Mouse (Mus musculus): ENCODE data around the gene Cdc42ep2. TPM values are rescaled to one million over a fixed set of nuclear protein-coding genes. Genes with fewer than 3 reads are reported as not detected.

Cdc42ep2 gene
- polyA plus RNA-seq (2016; fragmentation: Nextera tagmentation; extraction: Ambion mirVana) = 1.5 and 2.2 TPM in 2 replicates

DNA sequence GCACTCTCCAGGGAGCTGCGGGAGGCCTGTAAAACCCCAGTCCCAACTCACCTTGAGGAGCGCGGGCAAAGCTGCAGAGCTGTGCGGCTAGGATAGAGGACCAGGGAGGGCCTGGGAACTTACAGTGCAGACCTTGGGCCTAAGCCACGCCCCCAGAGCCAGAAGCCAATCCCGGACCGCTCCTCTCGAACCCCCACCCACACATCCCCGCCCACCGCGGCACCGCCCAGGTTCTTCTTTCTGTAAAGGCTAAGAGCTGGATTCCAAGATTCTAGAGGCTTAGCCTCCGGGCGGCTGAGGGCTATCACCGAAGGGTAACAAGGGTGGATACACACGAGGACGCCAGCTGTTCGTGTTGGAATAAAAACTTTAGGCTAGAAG is at the start of gene Cdc42ep2:
Gene Cdc42ep2 (minus strand): TSS at position 104 of the 381 bp plus-strand sequence.
- H3K27ac ChIP-seq (replicated peaks) = peak within 1 kb of the TSS; percentile 1
- no peaks in the 10 kb centered on the region for H3K9me3 ChIP-seq
- peak within 1 kb of the TSS; percentile 60 for H3K4me3 ChIP-seq
- H3K4me1 ChIP-seq = peaks cover 57% of the 10 kb centered on the region
- peaks cover 24% of the 10 kb centered on the region for H3K27me3 ChIP-seq (replicated peaks; ENCODE audit: low read depth, poor library complexity, severe bottlenecking)
- WGBS = under 1% methylated on average over 18 of the region's 18 CpGs
- DNase-seq (ENCODE audit: low spot score) = peak; percentile 96
- H3K36me3 ChIP-seq (replicated peaks) = no peaks in the 10 kb centered on the region

DNA sequence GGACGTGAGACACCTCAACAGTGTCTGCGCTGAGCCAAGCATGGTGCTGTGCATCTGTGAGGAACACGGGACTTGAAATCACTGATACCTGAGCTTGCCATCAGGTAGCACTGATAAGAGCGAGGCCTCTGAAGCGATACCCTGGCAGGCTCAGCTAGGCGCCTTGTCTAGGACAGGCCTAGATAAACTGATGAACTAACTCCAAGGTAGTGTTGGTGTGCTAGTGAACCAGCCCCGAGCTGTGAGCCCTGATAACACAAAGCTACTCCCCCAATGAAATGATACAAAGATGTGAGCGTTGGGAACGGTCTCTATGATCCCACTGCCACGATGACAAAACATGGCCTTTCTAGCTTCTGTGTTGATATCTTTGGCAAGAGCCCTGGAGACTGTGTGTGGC is 43.0 kb upstream of the Cdc42ep2 start:
- no peak for DNase-seq (ENCODE audit: low spot score)
- H3K9me3 ChIP-seq = no peaks in the 10 kb centered on the region
- 87% methylated on average over 10 of the region's 10 CpGs for WGBS
- H3K27ac ChIP-seq (replicated peaks) = no peak overlapping the region
- H3K4me1 ChIP-seq = peaks cover 25% of the 10 kb centered on the region
- no peaks in the 10 kb centered on the region for H3K36me3 ChIP-seq (replicated peaks)
- H3K27me3 ChIP-seq (replicated peaks; ENCODE audit: low read depth, poor library complexity, severe bottlenecking) = no peaks in the 10 kb centered on the region
- no peak overlapping the region for H3K4me3 ChIP-seq

- no peaks in the 10 kb centered on the region for H3K9me3 ChIP-seq
- peaks cover under 1% of the 10 kb centered on the region for H3K36me3 ChIP-seq (replicated peaks)
- WGBS = 74% methylated on average over 6 of the region's 6 CpGs
- H3K27me3 ChIP-seq (replicated peaks; ENCODE audit: low read depth, poor library complexity, severe bottlenecking) = no peaks in the 10 kb centered on the region
- peak overlapping the region; percentile 11; the same call in 1 of the 2 replicates for H3K4me3 ChIP-seq
- peak overlapping the region; percentile 40 for H3K27ac ChIP-seq (replicated peaks)
- DNase-seq (ENCODE audit: low spot score) = no peak
- H3K4me1 ChIP-seq = peaks cover 30% of the 10 kb centered on the region
These were observed 42.2 kb upstream of the Cdc42ep2 start for GRCm38 (mm10) chr19:5966786-5967185.

DNA sequence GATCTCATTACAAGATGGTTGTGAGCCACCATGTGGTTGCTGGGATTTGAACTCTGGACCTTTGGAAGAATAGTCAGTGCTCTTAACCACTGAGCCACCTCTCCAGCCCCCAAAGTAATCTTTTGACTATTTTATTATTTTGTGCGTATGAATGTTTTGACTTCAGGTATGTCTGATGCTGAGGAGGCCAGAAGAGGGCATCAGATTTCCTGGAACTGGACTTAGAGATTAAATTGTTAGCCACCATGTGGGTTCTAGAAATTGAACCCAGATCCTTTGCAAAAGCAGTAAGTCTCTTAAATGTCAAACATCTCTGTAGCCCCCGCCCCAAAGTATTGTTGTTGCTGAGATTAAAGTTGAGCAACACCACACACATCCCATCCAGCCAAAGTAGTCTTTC is 41.3 kb upstream of the Cdc42ep2 start:
- DNase-seq (ENCODE audit: low spot score) = no peak
- 86% methylated on average over 2 of the region's 2 CpGs for WGBS
- Histone ChIP-seq H3K36me3 (replicated peaks) (peaks cover 10% of the 10 kb centered on the region), H3K9me3 (no peaks in the 10 kb centered on the region), H3K27ac (replicated peaks) (no peak overlapping the region), H3K4me3 (no peak overlapping the region), H3K27me3 (replicated peaks; ENCODE audit: low read depth, poor library complexity, severe bottlenecking) (no peaks in the 10 kb centered on the region), H3K4me1 (peaks cover 39% of the 10 kb centered on the region)

- peak overlapping the region; percentile 84; the same call in 1 of the 2 replicates for H3K4me3 ChIP-seq
- peak; percentile 80 for DNase-seq (ENCODE audit: low spot score)
- H3K27ac ChIP-seq (replicated peaks) = no peak overlapping the region; the same call in 1 of the 2 replicates
These were observed 40.7 kb upstream of the Cdc42ep2 start for GRCm38 (mm10) chr19:5965280-5965679.

GRCm38 (mm10) chr19:5964804-5965203 is 40.2 kb upstream of the Cdc42ep2 start:
- H3K27ac ChIP-seq (replicated peaks) = peak overlapping the region; percentile 88

More at GRCm38 (mm10) chr19:5965280-5965679, 40.7 kb upstream of the Cdc42ep2 start:
- no peaks in the 10 kb centered on the region for H3K27me3 ChIP-seq (replicated peaks; ENCODE audit: low read depth, poor library complexity, severe bottlenecking)
- 10% methylated on average over 4 of the region's 4 CpGs for WGBS
- H3K9me3 ChIP-seq = no peaks in the 10 kb centered on the region
- peaks cover 39% of the 10 kb centered on the region for H3K4me1 ChIP-seq
- H3K36me3 ChIP-seq (replicated peaks) = peaks cover 16% of the 10 kb centered on the region

GRCm38 (mm10) chr19:5963883-5964562 is 39.4 kb upstream of the Cdc42ep2 start, which contains the start of gene Pola2:
Pola2 (minus strand) TSS chr19:5964202.
- DNase-seq (ENCODE audit: low spot score) = peak; percentile 92
- H3K27ac ChIP-seq (replicated peaks) = peak within 1 kb of the TSS; percentile 88
- no peaks in the 10 kb centered on the region for H3K9me3 ChIP-seq
- H3K4me3 ChIP-seq = peak within 1 kb of the TSS; percentile 84
- under 1% methylated on average over 50 of the region's 50 CpGs for WGBS
- no peaks in the 10 kb centered on the region for H3K27me3 ChIP-seq (replicated peaks; ENCODE audit: low read depth, poor library complexity, severe bottlenecking)
- H3K4me1 ChIP-seq = peaks cover 39% of the 10 kb centered on the region
- H3K36me3 ChIP-seq (replicated peaks) = peaks cover 29% of the 10 kb centered on the region

More at GRCm38 (mm10) chr19:5964804-5965203, 40.2 kb upstream of the Cdc42ep2 start:
- DNase-seq (ENCODE audit: low spot score) = no peak
- Histone ChIP-seq H3K4me1 (peaks cover 39% of the 10 kb centered on the region), H3K36me3 (replicated peaks) (peaks cover 21% of the 10 kb centered on the region), H3K27me3 (replicated peaks; ENCODE audit: low read depth, poor library complexity, severe bottlenecking) (no peaks in the 10 kb centered on the region), H3K9me3 (no peaks in the 10 kb centered on the region), H3K4me3 (peak overlapping the region; percentile 84)
- WGBS = 83% methylated on average over 2 of the region's 2 CpGs

- 33% methylated on average over 1 of the region's 1 CpGs for WGBS
These were observed 38.0 kb upstream of the Cdc42ep2 start for GRCm38 (mm10) chr19:5962651-5963050.

GRCm38 (mm10) chr19:5957371-5957770 is 32.8 kb upstream of the Cdc42ep2 start:
- H3K4me1 ChIP-seq = peaks cover 31% of the 10 kb centered on the region
- 82% methylated on average over 5 of the region's 5 CpGs for WGBS

More at GRCm38 (mm10) chr19:5962651-5963050, 38.0 kb upstream of the Cdc42ep2 start:
- H3K4me1 ChIP-seq = peaks cover 39% of the 10 kb centered on the region
- no peaks in the 10 kb centered on the region for H3K27me3 ChIP-seq (replicated peaks; ENCODE audit: low read depth, poor library complexity, severe bottlenecking)
- peak overlapping the region; percentile 84 for H3K4me3 ChIP-seq
- H3K27ac ChIP-seq (replicated peaks) = no peak overlapping the region
- no peak for DNase-seq (ENCODE audit: low spot score)
- H3K9me3 ChIP-seq = no peaks in the 10 kb centered on the region
- H3K36me3 ChIP-seq (replicated peaks) = peaks cover 42% of the 10 kb centered on the region

DNA sequence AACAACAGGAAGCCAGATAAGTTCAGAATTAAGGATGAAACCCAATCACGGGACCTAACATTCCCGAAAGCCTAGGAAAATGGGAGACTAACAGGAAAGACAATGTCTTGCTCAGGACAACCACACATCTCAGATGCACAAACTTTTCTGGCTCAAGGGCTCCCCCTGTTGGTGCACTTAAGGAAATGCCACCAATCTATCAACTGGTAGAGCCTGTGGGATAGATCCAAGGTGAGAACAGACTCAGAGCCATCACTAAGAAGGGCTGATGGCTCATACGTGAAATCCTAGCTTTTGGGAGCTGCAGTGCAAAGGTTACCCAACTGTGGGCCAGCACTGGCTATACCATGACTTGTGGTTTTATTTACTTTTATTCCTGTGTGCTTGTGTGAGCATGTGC is 32.1 kb upstream of the Cdc42ep2 start:
- Histone ChIP-seq H3K27ac (replicated peaks) (no peak overlapping the region), H3K4me3 (no peak overlapping the region), H3K4me1 (peaks cover 34% of the 10 kb centered on the region), H3K27me3 (replicated peaks; ENCODE audit: low read depth, poor library complexity, severe bottlenecking) (no peaks in the 10 kb centered on the region), H3K9me3 (no peaks in the 10 kb centered on the region), H3K36me3 (replicated peaks) (peaks cover 96% of the 10 kb centered on the region)
- DNase-seq (ENCODE audit: low spot score) = peak; percentile 81
- WGBS = 37% methylated on average over 3 of the region's 3 CpGs

More at GRCm38 (mm10) chr19:5957371-5957770, 32.8 kb upstream of the Cdc42ep2 start:
- DNase-seq (ENCODE audit: low spot score) = no peak
- no peaks in the 10 kb centered on the region for H3K27me3 ChIP-seq (replicated peaks; ENCODE audit: low read depth, poor library complexity, severe bottlenecking)
- peaks cover 91% of the 10 kb centered on the region for H3K36me3 ChIP-seq (replicated peaks)
- no peaks in the 10 kb centered on the region for H3K9me3 ChIP-seq
- no peak overlapping the region for H3K27ac ChIP-seq (replicated peaks)
- H3K4me3 ChIP-seq = no peak overlapping the region

DNA sequence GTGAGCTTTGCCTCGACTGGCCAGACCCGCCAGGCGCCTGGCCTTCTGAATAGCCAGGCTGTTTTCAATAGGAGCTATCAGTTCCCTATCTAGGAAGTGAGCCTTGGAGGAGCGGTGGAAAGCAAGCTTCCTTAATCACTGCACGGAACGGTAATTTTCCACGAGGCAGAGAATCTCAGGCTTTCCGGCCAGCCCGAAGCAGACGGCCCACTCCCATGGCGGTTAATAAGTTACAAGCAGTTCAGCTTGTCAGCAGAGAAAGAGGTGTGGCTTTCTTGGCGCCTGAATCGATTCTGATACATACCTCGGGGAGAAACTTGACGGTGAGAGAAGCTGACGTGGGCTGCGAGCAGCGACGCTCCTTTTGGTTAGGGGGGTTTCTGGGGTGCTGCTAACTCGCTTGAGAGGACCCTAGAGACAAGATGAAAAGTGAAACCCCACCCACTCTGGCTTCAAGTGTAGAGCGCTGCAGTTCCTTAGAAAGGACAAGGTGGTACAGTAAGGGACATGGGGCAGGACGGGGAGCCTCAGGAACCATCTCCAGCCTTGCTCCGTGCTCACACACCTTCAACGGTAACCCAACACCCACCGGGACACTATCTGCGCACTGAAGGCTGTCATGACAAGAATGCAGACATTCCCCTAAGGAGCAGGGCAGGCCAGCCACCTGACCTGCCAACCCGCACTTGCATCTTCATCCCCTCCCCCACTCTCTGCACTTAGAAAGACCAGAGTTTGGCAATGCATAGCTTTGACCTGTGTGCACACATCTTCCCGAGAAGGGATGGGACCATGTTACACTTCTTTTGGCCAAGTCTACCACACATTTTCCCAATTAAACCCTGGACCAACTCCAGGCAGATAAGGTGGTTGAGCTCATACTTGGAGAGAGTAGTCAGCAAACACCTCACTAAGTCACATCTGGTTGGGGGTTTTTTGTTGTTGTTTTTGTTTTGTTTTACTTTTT is 31.4 kb upstream of the Cdc42ep2 start:
- peaks cover 31% of the 10 kb centered on the region for H3K4me1 ChIP-seq
- WGBS = 85% methylated on average over 28 of the region's 28 CpGs
- H3K36me3 ChIP-seq (replicated peaks) = peaks cover 96% of the 10 kb centered on the region
- no peak overlapping the region; the same call in 1 of the 2 replicates for H3K27ac ChIP-seq (replicated peaks)
- H3K27me3 ChIP-seq (replicated peaks; ENCODE audit: low read depth, poor library complexity, severe bottlenecking) = no peaks in the 10 kb centered on the region
- no peaks in the 10 kb centered on the region for H3K9me3 ChIP-seq
- peak overlapping the region; percentile 2; the same call in 1 of the 2 replicates for H3K4me3 ChIP-seq
- DNase-seq (ENCODE audit: low spot score) = no peak

- no peak for DNase-seq (ENCODE audit: low spot score)
- Histone ChIP-seq H3K27me3 (replicated peaks; ENCODE audit: low read depth, poor library complexity, severe bottlenecking) (no peaks in the 10 kb centered on the region), H3K36me3 (replicated peaks) (peaks cover 96% of the 10 kb centered on the region), H3K4me1 (peaks cover 29% of the 10 kb centered on the region), H3K27ac (replicated peaks) (no peak overlapping the region), H3K4me3 (no peak overlapping the region), H3K9me3 (no peaks in the 10 kb centered on the region)
- 91% methylated on average over 10 of the region's 10 CpGs for WGBS
These were observed 30.3 kb upstream of the Cdc42ep2 start for GRCm38 (mm10) chr19:5954936-5955335.

Data from embryonic facial prominence, embryonic 10.5 days (tissue).